Mouse (Mus musculus) E14TG2a.4 (cell line): ENCODE measurements around the gene Galnt18.

ENCODE experiments used
- CTCF ChIP-seq: conservative IDR thresholded peaks from 2 replicates; pipeline ENCODE4 v1.5.1; 2014; ENCODE audit warnings: low read length
- NANOG ChIP-seq: IDR thresholded peaks from 2 replicates; pipeline ENCODE4 v1.6.1; 2014; ENCODE audit warnings: borderline replicate concordance, low read length, mixed read lengths
- POU5F1 ChIP-seq: IDR thresholded peaks from 2 replicates; pipeline ENCODE4 v1.6.1; 2014; ENCODE audit warnings: low read length, borderline replicate concordance

DNA sequence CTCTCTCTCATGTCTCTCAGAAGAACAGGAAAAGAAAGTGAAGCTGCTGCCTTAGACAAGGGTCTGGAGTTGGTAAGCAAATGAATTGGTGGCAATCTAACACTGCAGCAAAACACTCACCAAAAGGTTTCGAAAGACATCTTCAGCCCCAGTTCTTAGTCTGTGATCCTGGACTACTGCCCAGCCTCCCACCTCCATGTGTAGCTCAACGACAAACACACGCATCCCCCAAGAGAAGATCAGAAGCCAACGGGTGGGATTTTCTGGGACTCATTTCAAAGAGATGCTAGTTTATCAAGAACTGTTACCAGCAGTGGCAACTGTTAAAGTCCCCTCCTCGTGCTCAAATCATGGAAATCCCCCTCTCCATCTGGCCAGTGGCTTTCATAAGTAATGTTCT lies 20.3 kb upstream of the Galnt18 start:
- TF ChIP-seq CTCF (no peak), POU5F1 (no peak), NANOG (no peak)
